Mouse (Mus musculus) right cerebral cortex, postnatal 4 days (tissue): ENCODE results near the gene Thoc6.

Source experiments
- DNase-seq: peaks from one replicate; pipeline ENCODE4 v3.0.0-alpha.2; 2022

Gene Thoc6

DNA sequence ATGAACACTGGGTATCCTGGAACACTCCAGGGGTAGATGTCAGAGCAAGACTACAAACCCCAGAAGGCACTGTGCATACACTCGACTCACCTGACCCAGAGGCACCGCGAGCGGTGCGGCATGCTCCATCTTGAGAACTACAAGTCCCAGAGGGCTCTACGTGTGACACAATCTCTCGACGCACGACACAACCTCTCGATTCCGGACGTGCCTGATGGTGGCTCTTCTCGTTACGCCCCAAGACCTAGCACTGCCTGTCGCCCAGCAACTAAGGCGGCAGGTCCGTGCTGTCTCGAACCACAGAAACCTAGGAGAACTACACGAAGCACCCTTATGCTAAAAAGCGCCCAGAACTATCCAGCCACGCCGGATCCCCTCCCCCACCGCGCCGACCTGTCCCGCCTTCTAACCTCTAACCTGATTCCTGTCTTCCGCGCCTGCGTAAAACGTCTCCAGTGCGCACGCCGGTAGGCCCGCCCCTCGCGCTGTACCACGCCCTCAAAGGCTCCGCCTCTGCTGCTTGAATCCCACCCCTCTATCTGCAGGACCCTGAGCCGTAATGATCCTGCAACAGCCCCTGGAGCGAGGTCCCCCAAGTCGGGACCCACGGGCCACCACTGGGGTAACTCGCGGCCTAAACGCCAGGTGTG lies at the start of gene Thoc6, which contains the start of gene Hcfc1r1:
TSS of gene Thoc6 (minus strand) at position 459 of the 650 bp plus-strand sequence.
TSS of gene Hcfc1r1 (plus strand) at position 173 of the 650 bp plus-strand sequence.
- DNase-seq, result peak; percentile 92

DNA sequence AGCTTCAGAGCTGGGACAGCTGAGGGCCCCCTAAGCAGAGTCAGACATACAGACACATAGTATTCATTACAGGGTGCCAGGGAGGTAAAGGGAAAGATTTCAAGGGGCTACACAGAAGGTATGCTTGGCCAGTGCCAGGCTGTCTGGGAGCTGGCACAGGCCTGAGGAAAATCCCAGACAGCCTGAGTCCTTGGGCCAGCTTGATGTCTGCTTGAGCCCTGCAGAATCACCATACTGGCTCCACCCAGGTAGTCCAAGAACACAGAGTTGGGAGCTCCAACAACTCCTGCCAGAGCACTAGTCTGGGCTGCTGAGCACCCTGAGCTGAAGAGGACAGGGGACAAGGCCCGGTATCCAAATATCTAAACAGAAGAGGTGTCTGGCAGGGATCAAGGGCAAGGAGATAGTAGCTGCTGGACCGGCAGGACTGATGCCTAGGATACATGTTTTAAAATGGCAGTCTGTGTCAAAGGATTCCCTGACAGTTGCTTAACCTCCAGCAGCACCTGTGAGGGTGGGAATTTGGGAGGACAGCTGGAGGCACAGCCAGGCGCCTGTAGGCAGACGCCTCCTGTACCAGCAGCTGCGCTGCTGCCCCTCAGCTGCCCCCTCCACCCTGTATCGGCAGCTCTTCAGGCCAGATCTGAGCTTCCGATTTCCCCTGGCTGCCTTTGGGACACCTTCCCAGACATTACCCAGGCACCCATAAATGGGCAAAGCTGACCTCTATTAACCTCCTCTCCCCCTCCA lies 48.9 kb upstream of the Thoc6 start, which contains the start of gene 1520401A03Rik:
TSS of gene 1520401A03Rik (minus strand) at position 408 of the 750 bp plus-strand sequence.
- no peak for DNase-seq

DNA sequence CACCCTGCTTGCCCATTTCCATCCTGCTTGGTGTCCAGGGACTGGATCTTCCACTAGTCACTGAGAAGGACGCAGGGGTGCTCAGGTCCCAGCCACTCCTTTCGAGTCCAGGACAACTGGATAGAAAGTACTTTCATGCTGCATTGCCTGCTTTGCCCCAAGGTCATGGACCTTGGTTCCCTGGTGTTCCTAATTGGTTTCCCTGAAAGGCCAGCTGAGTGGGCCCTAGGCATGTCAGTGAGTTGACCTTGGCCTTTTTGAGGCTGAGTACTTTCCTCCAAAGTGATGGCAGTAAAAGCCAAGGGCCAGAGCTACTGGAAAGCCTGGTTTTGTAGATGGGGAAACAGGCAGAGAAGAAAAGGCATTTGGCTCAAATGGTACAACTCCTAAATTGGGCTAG lies 48.2 kb upstream of the Thoc6 start:
- DNase-seq, result no peak

DNA sequence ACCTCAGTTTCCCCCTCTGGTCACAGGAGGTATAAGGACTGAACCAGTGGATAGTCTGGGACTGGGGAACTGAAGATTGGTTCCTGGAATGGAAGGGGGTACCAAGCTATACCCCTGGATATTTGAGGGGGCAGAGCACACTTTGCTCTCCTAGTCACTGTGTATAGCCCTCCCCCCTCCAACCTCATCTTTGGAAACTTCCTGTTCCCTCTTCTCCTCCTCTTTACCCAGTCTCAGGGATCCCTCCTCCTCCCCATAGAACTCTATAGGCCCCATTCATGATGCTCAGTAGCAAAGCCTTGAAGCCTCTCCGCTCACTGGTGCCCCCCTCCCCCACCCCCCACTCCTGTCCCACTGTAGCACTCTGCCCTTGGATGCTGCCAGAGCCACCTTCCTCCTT lies 45.8 kb upstream of the Thoc6 start:
- no peak for DNase-seq

DNA sequence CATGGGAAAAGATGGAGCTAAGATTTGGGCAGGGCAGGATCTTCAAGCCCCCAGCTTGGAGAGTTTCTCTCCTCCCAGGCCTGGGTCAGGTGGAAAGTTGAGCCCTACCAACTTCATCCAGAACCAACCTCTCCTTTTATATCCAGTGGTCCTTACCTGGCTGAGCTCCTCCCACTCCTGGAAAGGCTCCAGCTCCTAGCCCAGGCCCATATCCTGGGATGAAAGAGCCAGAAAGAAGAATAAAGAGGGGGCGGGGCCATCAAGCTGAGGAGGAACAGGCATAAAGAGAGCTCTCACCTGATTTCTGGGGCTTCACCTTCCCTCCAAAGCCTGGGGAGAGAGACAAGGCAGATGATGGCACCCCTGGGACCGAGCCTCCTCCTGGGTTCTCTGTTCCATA lies 43.3 kb upstream of the Thoc6 start:
- no peak for DNase-seq

DNA sequence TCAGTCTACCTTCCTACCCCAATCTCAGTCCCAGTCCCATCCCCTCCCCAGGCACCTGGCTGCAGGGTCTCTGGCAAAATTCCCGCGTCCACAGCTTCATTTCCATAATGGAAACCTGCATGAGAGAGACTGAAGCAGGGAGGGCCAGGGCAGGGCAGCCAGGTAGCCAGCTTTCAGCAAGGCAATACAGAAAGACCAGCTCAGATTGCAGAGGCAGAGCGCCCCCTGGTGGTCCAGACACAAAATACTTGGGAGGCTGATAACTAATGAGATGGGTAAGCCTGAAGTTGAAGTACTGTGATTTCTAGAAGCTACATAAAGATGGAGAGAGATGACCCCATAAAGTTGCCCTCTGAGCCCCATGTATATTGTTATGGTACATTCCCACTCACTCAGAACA lies 32.5 kb upstream of the Thoc6 start:
- peak; percentile 86 for DNase-seq

DNA sequence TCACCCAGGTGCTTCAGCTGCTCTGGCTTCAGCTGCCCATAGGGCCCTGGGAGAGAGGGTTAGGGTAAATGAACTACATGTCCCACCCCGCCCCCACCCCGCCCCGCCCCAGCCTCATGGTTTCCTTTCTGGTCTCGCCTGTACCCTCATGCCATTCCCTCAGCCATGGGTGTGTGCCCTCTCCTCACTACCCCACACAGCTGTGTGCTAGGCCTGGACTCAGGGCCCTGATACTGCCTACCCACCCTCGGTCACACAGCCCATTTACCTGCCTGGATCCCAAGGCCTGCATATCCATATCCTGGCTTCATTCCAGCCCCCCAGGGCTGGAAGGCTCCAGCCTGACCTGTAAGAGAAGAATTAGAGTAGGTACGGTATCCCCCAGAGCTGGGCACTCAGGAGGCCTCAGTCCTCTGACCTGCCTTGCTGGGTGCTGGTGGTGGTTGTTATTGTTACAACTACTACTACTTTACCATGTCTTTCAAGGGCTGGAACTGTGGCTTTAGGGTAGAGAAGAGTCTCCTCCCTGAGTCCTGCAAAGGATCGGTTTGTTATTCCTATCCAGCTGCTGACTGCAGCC lies 31.9 kb upstream of the Thoc6 start:
- no peak for DNase-seq

DNA sequence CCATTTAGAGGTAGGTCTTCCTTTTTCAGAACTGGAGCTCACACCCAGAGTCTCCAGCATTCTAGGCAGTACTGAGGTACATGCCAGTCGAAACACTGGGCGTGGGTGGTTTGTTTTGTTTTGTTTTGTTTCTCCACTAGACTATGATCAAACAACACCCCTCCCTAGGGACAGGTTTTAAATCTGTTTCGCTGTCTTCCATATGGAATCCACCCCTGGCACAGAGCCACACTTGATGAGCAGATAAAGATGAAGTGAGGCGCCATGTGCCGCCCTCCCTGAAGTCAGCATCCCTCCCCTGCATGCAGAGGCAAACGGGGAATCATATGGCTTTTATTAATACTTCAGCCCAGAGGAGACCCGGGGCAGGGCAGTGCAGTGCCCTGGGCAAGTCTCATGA lies 31.1 kb upstream of the Thoc6 start:
- peak; percentile 27 for DNase-seq

DNA sequence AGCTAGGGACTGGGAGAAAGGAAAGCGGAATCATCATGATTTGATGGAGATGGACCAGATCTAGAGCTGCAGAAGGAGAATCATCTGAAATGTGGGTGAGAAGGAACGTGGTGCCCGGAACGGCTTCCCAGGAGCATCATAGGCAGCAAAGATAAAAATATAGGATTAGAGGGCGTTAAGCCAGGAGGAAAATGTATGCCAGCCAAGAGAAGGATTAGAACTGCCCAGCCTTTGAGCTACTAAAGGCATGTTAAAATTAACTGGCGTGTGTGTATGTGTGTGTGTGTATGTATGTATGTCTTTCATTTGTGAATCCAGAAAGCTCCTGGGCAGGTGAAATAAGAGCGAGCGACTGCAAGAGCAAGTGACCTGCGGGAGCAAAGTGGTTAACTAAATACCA lies 29.6 kb upstream of the Thoc6 start:
- no peak for DNase-seq

DNA sequence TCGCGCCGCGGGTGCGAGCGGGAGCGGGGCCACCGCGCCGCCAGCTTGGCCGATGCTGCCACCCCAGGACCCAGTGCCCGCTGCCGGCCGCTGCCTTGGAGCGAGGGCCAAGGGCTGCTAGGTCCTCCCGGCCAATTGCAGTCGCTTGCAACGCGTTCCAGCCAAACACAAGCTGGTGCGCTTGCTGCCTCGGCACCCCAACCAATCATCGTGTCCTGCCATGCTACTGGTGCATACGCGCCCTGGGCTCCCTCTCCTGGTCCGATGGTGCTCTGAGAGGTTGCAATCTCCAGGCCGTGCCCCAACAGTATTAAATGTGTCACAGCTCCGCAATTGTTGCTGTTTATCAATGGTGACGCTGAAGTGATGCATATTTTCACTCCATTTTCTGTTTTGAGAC lies 26.4 kb upstream of the Thoc6 start:
- DNase-seq, result peak; percentile 85

DNA sequence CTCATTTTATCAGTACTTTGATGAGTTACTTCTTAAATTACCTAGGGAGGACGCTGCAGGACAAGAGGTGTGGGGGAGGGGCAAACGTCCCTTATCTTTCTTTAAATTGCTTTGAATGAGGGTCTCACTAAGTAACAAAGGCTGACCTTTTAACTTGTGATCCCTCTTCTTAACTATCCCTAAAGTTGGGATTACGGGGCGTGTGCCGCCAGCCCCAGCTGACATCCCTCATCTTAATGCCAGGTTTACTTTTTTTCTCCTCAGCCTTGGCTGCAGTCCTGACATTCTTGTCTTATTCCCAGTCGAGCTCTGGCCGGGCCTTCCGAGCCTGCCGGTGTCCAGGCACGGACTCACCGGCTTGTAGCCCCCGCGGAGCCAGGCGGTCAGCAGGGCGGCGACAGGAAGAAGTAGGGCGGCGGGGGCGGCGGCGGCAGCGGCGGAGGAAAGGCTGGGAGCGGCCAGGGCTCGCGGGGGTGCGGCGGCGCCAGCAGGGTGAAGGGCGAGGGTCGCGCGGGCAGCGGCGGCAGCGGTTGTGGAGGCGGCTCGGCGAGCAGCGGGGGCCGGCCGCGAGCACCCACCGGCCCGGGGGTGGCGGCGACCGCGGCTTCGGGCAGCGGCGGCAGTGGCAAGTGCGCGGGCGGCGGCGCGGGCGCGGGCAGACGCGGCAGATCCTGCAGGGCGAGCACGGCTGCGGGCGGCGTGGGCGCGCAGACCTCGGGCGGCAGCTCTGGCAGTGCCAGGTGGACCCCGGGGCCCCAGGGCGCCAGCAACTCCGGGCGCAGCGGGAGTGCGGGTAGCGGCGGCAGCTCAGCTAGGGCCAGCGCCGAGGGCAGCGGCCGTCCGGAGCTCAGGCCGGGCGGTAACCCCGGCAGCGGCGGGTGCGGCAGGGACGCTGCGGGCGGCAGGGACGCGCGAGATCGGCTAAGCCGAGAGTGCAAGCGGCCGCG lies 25.7 kb upstream of the Thoc6 start:
- peak; percentile 40 for DNase-seq

DNA sequence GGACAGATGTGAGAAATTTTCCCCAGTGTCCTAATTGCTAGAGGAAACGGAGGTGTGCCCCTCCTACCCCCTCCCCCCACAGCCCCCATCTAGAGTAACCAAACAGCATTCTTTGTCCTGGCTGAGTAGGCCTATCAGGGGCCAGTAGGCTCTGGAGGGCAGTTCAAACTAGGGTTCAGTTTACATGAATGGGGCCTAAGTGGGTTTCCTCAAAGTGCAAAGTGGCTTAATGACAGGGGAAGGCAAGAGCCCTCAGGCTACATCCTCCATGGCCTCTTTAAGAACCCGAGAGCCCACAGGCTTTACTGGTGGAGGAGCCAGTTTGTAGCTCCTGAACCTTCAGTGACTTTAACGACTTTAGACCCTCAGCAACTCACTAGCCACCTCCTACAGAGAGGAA lies 22.1 kb upstream of the Thoc6 start:
- DNase-seq, result no peak

DNA sequence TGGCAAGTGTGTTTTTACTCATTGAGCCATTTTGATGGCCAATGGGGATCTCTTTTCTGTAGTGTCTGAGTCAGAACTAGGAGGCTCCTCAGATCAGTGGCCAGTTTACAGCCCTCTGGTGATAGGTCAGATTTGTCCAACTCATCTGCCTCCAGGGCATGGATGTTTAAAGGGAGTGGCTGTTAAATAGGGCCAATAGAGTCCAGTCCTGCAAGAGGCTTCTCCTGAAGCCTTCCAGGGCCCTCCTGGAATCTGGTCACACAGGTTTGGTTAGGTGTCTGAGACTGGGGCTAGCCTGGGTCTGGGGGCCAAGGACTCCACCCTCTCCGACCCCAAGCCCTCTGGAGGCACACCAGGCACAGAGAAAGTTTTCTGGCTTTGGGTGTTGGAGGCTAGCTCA lies 20.8 kb upstream of the Thoc6 start:
- DNase-seq, result no peak

DNA sequence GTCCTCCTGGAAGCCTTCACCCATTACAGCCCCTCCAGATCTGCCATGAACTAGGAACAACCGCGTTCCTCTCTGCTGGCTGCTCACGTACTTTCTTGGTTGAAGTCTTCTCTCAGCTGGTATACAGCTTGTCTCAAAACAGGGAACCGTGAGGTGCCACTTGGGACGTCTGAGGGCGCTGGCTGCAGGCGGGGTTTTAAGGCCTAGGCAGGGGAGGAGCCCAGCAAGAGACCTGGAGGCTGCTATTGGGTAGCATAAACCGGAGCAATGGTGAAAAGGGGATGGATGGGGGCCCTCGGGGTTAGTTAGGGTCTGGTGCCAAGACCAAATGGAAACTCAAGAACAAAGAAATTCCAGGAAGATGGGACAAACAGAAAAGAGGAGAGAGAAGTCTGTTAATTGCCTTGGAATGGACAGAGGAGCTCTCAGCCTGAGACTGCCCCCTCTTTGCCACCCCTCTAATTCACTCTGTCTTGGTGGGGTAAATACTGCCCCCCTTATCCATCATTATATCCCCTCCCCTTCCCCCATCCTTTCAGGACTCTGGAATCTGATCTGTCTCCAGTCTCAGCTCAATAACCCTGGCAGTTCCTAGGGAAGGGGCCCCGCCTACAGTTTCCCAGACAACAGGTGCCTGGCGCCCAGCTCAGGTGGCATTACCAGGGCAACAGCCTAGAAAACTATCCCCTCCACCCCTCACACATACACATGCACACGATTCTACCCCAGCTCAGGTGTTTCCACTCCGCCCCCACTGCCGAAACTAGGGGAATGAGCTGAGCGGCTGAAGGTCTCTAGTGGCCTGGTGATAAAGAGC lies 10.4 kb upstream of the Thoc6 start, which contains the start of gene Cldn9:
TSS of gene Cldn9 (minus strand) at position 171 of the 817 bp plus-strand sequence.
- DNase-seq, result no peak

DNA sequence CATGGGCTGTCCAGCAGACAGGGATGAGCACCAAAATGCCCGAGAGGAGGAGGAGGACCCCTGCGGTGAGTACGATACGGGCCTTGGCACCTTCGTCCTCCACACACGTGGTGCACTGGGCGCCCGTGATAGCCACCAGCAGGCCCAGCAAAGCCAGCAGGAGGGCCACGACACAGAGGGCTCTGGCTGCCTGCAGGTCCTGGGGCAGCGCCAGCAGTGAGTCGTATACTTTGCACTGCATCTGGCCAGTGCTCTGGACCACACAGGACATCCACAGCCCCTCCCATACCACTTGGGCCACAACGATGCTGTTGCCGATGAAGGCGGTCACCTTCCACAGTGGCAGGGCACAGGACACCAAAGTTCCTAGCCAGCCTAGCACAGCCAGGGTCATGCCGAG lies 9.5 kb upstream of the Thoc6 start:
- no peak for DNase-seq

DNA sequence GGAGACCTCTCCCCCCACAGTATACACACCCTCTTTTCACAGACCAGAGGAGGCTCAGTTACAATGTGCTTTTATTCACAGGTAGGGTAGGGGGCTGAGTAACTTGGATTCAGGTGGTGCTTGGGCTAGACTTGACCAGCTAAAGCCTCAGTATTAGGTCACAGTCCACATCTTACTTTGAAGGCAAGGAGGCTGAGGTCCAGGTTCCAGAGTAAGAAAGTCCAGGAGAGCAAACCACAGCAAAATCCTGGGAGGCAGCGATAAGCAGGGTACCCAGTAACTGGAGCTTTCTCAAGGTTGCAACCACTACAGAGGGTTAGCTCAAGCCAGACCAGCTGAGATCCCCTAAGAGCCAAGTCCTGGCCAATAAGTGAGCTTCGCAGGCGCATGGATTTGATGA lies 8.8 kb upstream of the Thoc6 start:
- DNase-seq, result no peak

DNA sequence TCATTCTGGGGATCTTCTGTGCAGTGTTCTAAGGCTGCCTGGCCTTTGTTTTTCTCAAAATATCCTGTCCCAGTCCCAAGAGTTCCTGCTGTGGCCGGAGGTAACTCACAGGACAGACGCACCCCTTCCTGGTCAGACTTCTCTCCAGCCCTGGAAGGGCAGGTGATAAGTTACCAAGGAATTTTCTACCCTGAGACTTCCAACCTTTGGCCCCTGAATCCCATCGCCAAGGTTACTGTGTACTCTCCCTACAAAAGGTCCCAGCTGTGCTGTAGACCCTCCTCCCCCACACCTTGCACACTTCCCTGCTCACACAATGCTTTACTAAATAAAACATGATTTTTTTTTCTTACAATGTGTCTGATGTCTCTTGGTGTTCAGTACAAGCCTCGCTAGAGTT lies 8.4 kb upstream of the Thoc6 start:
- no peak for DNase-seq

DNA sequence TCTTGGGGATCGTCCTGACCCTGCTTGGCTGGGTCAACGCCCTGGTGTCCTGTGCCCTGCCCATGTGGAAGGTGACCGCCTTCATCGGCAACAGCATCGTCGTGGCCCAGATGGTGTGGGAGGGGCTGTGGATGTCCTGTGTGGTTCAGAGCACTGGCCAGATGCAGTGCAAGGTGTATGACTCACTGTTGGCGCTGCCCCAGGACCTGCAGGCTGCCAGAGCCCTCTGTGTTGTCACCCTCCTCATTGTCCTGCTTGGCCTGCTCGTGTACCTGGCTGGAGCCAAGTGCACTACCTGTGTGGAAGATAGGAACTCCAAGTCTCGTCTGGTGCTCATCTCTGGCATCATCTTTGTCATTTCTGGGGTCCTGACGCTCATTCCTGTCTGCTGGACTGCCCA lies 7.4 kb upstream of the Thoc6 start:
- DNase-seq, result no peak

DNA sequence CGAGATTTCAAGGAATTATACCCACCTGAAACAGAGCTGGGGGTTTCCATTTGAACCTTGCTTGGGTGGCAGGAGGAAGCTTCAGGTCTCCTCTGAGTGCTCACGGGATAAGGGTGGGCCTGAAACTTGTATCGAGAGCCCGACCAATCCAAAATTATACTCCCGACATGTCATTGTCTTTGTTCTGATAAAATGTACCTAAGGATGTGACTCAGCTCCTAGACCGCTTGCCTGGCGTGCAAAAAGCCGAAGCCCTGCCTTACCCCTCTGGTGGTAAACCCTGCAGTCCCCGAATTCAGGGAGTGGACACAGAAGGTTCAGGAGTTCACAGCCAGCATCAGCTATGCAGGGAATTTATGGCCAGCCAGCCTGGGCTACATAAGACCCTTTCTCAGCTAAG lies 6.7 kb upstream of the Thoc6 start:
- no peak for DNase-seq

DNA sequence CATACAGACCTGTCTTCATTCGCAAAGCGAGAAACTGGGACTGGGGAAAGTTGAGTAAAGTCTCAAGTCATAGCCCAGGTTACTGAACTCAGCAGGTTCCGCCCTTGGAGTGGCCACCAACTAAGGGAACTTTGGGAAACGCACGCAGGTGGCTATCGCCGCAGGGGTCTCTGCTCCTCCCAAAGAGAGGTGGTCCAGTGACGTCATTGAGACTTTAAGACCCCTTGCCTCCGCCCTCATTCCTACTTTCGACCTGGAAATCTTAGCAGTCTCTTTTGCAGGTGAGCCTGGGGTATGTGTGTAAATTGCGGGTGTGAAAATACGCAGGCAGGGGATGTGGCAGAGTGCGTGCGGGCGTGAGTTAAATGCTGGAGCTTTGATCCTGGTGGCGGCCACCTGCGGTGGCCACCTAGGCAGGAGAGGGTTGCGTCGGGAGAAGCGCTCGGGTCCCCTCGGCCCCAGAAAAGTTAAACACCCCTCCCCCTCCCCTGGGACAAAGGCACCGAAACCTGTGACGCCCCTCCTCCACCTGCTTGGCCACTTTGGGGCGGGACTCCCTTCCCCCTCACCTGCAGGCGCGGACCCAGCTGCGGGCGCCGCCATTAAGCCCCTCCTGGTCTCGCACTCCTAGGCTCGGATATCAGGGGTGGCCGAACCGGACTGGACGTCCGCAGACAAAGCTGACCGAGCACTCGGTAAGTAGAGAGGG lies 5.6 kb upstream of the Thoc6 start, which contains the start of gene Cldn6:
TSS of gene Cldn6 (plus strand) at position 123 of the 709 bp plus-strand sequence.
- DNase-seq, result no peak

DNA sequence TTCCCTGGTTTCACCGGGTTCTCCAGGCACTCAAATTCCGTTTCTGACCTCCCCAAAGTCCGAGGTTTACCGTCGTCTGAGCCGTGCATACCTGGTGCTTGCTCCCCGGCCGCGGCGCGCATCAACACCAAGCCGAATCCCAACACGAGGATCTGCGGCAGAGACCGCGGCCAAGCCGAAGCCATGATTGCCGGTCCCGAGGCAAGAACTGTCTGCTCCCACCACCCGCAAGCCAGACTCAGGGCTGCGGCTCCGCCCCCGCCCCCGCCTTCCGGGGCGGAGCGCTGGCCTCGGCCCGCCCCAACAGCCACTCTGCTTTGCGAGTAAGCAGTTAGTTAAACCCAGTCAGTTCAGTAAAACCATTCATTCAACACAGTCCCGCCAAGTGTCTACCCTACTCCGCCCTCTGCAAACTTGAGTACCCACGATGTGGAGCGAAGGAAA lies 3.6 kb upstream of the Thoc6 start, which contains the start of gene Tnfrsf12a:
TSS of gene Tnfrsf12a (minus strand) at position 233 of the 444 bp plus-strand sequence.
- peak; percentile 71 for DNase-seq
